Mouse (Mus musculus) limb, embryonic 13.5 days (tissue): ENCODE results near the gene B4gat1. TPM values are rescaled to one million over a fixed set of nuclear protein-coding genes. Genes with fewer than 3 reads are reported as not detected.
A peak's percentile ranks its signal among the peaks of the same experiment; 100 is the strongest.

Source experiments
- ATAC-seq: fragments of 200-750 bp; cut with Nextera tagmentation; 2 replicates; pipeline ENCODE4 v1.8.0; 2017; ENCODE audit warnings: low read depth, moderate number of reproducible peaks, moderate TSS enrichment; ENCODE audit not compliant: low FRiP score
- H3K27ac ChIP-seq: fragments of 300-500 bp; sonication (generic); 2 replicates; pipeline ENCODE4 v1.5.1; 2015; ENCODE audit warnings: inconsistent platforms, mild to moderate bottlenecking, moderate library complexity
- H3K27me3 ChIP-seq: fragments of 300-500 bp; sonication (generic); 2 replicates; pipeline ENCODE4 v1.6.1; 2015; ENCODE audit warnings: mild to moderate bottlenecking, inconsistent platforms
- H3K36me3 ChIP-seq: fragments of 300-500 bp; sonication (generic); 2 replicates; pipeline ENCODE4 v1.6.1; 2015; ENCODE audit warnings: inconsistent platforms, mild to moderate bottlenecking, moderate library complexity
- H3K4me1 ChIP-seq: fragments of 300-500 bp; sonication (generic); 2 replicates; pipeline ENCODE4 v1.6.1; 2015; ENCODE audit warnings: inconsistent platforms
- H3K4me2 ChIP-seq: fragments of 300-500 bp; sonication (generic); replicated peaks from 2 replicates; pipeline ENCODE4 v1.6.1; 2015; ENCODE audit warnings: inconsistent platforms, mild to moderate bottlenecking, moderate library complexity
- H3K4me3 ChIP-seq: fragments of 300-500 bp; sonication (generic); 2 replicates; pipeline ENCODE4 v1.5.1; 2015; ENCODE audit warnings: moderate library complexity, mild to moderate bottlenecking, inconsistent platforms
- H3K9ac ChIP-seq: fragments of 300-500 bp; sonication (generic); 2 replicates; pipeline ENCODE4 v1.6.1; 2015; ENCODE audit warnings: mild to moderate bottlenecking, inconsistent platforms
- H3K9me3 ChIP-seq: fragments of 300-500 bp; sonication (generic); 2 replicates; pipeline ENCODE4 v1.6.1; 2016; ENCODE audit warnings: inconsistent platforms
- WGBS: fragments of 180-500 bp; shearing (Covaris S2); methylation state at CpG from one replicate; pipeline ENCODE4 v1.1.7; 2015; 5-methylcytosine and 5-hydroxymethylcytosine counted together
- polyA plus RNA-seq: library from polyadenylated mRNA; unstranded; fragments of >200 nt; fragmentation: Nextera tagmentation; extraction: Ambion mirVana; gene quantifications from 2 replicates; pipeline ENCODE4 v1.2.1, GENCODE M21; 2015

The B4gat1 gene
- polyA plus RNA-seq, 1 experiment from 2014 or later = 52.1 TPM

DNA sequence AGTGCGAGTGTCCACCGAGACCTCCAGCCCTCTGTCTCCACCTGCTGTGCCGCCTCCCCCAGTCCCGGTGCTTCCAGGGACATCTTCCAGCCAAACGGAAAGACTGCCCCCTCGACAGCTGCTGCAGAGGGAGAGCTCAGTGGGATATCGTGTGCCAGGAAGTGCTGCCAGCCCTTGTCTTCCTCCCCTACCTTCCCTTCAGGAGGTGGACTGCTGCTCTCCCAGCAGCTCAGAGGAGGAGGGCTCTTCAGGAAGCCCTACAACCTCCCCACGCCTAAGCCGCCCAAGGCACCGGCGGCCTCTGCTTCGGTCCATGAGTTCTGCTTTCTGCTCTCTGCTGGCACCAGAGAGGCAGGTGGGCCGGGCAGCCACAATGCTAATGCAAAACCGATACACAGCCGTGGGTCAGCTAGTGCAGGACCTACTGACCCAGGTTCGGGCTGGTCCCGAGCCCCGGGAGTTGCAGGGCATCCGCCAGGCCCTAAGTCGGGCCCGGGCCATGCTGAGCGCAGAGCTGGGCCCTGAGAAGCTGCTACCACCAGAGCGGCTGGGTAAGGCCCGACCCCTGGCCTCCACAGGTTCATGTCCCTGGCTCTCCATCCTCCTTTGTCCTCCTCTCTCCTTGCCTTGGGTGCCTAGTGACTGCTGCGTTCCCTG is 13.7 kb downstream of the B4gat1 start:
- Histone ChIP-seq H3K4me2 (peak overlapping the region; percentile 23; the same call in 1 of the 2 replicates), H3K9ac (no peak overlapping the region), H3K4me1 (peaks cover 31% of the 10 kb centered on the region), H3K27ac (no peak overlapping the region), H3K27me3 (peaks cover 63% of the 10 kb centered on the region), H3K4me3 (no peak overlapping the region), H3K9me3 (no peaks in the 10 kb centered on the region), H3K36me3 (peaks cover 24% of the 10 kb centered on the region)
- ATAC-seq = no peak
- 27% methylated on average over 25 of the region's 25 CpGs for WGBS

DNA sequence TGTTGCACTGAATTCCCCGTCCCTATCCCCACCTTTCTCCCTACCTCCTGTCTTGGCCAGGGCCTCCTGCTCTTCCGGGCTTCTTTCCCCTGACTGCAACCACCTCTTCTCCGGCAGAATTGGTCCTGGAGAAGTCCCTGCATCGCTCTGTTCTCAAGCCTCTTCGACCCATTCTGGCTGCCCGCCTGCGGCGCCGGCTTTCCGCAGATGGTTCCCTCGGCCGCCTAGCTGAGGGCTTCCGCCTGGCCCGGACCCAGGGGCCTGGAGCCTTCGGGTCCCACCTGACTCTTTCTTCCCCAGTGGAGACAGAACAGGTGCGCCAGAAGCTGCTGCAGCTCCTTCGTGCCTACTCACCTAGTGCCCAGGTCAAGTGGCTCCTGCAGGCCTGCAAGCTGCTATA is 14.2 kb downstream of the B4gat1 start:
- no peak overlapping the region for H3K27ac ChIP-seq
- no peak overlapping the region for H3K4me2 ChIP-seq
- no peaks in the 10 kb centered on the region for H3K9me3 ChIP-seq
- ATAC-seq = no peak
- peaks cover 18% of the 10 kb centered on the region for H3K36me3 ChIP-seq
- 56% methylated on average over 17 of the region's 17 CpGs for WGBS
- no peak overlapping the region for H3K9ac ChIP-seq
- peaks cover 32% of the 10 kb centered on the region for H3K4me1 ChIP-seq
- H3K27me3 ChIP-seq = peaks cover 63% of the 10 kb centered on the region
- H3K4me3 ChIP-seq = no peak overlapping the region

DNA sequence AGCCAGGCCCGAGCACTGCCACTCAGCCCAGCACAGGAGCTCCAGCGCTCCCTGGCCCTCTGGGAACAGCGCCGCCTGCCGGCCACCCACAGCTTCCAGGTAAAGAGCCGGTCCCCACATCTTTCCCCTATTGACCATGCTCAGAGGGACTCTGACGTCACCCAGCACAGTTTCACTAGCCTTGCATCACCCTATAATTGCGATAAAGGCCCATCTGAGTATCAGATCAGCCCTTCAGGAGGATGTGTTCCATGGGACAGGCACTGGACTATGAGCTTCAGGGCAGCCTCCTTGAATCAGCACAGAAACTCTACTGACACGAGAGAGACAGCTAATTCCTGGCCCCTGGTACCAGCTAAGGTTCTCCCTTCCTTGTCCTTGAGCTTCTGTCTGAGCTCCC is 15.3 kb downstream of the B4gat1 start:
- H3K4me3 ChIP-seq = no peak overlapping the region
- ATAC-seq = no peak

DNA sequence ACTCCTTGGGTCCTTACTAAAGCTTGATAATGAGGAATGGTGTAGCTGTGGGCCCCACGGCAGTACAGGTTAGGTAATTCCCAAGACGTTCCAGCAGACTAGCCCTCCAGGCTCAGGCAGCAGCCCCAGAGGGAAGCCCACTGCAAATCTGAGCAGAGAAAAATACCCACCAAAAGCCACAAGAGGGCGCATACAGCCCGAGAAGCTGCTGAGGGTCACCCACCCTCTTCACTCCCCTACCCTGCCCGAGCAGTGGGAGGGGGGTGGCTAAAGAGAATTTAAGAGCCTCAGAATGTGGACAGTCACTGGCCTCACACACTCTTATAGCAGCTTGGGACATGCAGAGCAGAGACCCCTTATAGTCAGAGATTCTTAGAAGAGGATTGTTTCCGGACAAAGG is 17.6 kb downstream of the B4gat1 start:
- H3K4me3 ChIP-seq = no peak overlapping the region
- peak overlapping the region; percentile 25; the same call in 1 of the 2 replicates for H3K4me2 ChIP-seq
- no peak overlapping the region for H3K9ac ChIP-seq
- no peak for ATAC-seq
- H3K9me3 ChIP-seq = no peaks in the 10 kb centered on the region
- 8% methylated on average over 6 of the region's 6 CpGs for WGBS
- no peaks in the 10 kb centered on the region for H3K36me3 ChIP-seq
- peaks cover 47% of the 10 kb centered on the region for H3K4me1 ChIP-seq
- H3K27ac ChIP-seq = no peak overlapping the region
- peaks cover 43% of the 10 kb centered on the region for H3K27me3 ChIP-seq

More for the DNA sequence above, 15.3 kb downstream of the B4gat1 start:
- WGBS = 19% methylated on average over 9 of the region's 9 CpGs
- H3K36me3 ChIP-seq = peaks cover 8% of the 10 kb centered on the region
- peaks cover 42% of the 10 kb centered on the region for H3K4me1 ChIP-seq
- peaks cover 63% of the 10 kb centered on the region for H3K27me3 ChIP-seq
- H3K9ac ChIP-seq = no peak overlapping the region
- H3K4me2 ChIP-seq = no peak overlapping the region
- H3K9me3 ChIP-seq = no peaks in the 10 kb centered on the region
- H3K27ac ChIP-seq = no peak overlapping the region

DNA sequence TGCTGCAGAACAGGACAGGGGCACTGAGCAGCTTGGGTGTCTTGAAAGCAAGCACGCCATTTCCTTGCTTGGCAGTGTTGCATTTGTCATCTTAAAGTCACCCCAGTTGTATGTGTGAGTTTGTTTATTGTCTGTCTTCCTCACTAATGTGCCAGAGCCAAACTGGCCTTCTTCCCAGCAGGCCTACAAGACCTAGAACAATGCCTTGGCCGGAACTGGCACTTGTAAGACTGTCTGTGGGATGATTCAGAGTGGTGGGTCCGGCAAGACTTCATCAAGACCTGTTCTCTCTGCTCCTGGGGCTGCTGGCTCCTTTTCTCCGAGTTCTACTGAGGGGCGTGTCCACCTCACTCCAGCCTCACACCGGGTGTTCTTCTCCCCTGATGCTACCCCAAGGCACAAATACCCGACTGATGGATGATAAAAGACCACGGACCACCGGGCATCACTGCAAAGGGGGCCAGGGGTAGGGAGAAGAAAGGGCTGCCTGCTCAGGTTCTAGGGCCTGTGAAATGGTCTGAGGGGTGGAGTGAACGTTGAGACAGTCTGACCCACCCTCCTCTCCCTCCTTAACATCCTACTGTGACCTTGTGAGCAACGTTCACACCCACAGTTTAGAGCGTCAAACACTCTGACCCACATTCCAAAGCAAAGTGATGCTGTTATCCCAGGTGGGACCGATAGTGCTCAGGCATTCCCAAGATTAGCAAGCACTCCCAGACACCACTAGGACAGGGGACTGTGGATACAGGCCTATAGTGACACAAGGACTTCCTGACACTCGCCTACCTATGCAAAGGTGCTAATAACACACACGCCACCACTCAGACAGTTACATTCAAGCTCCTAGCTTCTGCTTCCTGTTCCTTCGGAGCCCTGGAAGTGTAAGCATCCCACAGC is 19.5 kb downstream of the B4gat1 start:
- Histone ChIP-seq H3K9ac (peak overlapping the region; percentile 32; the same call in 1 of the 2 replicates), H3K27me3 (peaks cover 24% of the 10 kb centered on the region), H3K4me3 (no peak overlapping the region), H3K4me2 (no peak overlapping the region), H3K4me1 (peaks cover 43% of the 10 kb centered on the region), H3K9me3 (no peaks in the 10 kb centered on the region), H3K36me3 (no peaks in the 10 kb centered on the region), H3K27ac (no peak overlapping the region; the same call in 1 of the 2 replicates)
- no peak for ATAC-seq
- WGBS = 26% methylated on average over 16 of the region's 16 CpGs

DNA sequence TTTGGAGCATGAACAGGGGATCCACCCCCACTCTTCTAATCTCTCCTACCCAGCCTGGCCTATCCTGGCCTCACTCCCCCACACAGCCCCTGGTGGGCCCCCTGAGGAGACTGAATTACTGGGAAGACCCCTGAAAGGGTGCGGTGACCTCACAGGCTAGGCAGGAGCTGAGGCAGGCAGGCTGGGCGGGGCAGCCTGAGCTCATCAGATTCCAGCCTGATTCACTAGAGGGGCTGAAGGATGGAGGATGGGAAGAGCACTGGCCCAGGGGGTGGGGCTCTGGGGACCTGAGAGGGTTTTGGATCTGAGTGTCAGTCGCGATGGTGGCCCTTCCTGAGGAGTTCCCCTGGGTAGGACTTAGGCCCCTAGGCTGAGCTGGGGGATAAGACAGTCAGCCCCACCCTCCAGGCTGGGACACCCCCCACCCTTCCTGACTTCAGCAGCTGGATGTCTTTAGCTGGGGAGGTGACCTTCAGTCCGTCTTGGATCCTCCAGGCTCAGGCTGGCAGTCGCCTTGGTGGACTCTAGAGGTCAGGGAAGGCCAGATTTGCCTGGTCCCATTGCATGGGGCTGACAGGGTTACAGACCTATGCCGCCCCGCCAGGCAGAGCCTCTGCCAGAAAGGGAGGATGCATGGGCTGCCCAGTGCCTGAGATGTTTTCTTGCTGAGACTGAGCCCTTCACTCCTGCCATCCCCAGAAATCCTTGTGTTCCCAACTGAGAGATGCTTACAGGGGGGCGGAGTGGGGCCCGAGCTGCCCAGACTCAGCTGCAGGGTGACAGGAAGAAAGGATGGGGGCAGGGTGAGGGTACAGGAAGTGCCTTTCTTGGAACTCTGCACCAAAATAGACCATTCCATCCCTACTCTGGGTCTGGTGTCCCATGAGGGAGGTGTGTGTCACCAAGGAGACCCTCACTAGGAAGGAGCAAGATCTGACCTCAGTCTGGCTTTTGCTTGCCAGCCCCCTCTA is 20.5 kb downstream of the B4gat1 start:
- 19% methylated on average over 10 of the region's 10 CpGs for WGBS
- Histone ChIP-seq H3K9ac (peak overlapping the region; percentile 32), H3K4me3 (no peak overlapping the region), H3K9me3 (no peaks in the 10 kb centered on the region), H3K27ac (no peak overlapping the region; the same call in 1 of the 2 replicates), H3K27me3 (peaks cover 15% of the 10 kb centered on the region), H3K4me1 (peaks cover 43% of the 10 kb centered on the region), H3K36me3 (no peaks in the 10 kb centered on the region), H3K4me2 (0 out of 2 replicates have a peak overlapping the region, but pooled peaks have one; percentile 9)
- ATAC-seq = no peak

DNA sequence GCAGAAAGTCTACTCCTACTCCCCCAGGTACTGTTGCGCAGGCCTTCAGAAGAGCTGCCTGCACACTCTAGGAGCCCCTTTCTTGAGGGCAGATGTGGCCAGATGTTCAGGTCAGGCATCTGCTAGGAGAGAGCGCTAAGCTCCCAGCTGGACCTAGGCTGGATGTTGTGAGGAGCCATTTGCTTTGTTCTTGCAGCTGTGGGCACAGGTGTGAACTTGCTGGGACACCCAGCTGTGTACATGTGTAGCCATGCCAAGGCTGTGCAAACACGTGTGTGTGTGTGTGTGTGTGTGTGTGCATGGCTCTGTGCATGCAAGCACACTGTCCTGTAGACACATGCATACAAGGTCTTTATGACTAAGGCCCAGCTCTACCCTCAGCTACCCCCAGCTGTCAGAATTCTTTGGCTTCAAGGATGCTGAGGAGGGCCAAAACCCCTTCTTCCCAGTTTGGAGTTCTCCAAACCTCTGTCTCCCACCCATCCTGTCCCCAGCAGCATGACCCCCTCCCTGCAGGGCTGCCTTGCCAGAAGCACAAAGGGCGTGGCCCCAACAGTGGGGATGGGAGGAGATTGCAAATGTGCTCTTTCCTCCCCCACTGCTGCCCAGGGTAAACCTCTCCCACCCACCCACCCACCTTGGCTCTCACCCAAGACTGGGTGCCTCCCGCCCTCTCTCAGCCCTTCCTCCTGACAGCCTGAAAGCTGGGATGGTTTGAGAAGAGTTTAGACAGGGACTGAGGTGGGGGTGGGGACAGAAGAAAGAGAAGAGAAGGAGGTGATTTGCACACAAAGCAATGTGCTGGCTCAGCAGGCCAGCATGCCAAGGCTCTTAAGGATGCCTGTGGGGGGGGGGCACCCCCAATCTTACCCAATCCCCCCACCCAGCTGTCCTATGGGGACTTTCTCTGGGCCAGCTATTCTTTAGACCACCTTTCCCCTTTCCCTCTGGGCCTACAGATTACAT is 22.0 kb downstream of the B4gat1 start:
- ATAC-seq = peak; percentile 39; the same call in 1 of the 2 replicates

DNA sequence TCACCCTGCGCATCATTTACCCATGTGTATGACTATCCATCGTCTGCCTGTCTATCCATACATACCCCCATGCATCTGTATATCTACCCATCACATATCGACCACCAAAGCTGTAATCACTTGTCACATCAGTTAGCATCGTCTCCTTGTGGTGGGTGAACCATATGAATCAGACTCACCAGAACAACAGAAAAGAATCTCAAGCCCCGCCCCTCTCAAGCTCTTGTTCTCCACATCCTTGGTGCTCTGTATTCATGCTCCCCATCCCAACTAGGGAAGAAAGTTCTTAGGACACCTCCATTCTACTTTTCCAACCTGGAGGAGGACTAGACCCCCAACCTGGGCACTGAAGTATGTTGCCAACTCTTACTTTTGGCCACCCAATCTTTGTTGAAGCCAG is 23.4 kb downstream of the B4gat1 start:
- Histone ChIP-seq H3K4me1 (peaks cover 51% of the 10 kb centered on the region), H3K4me3 (no peak overlapping the region), H3K27me3 (no peaks in the 10 kb centered on the region), H3K27ac (no peak overlapping the region), H3K4me2 (no peak overlapping the region), H3K9me3 (no peaks in the 10 kb centered on the region), H3K9ac (no peak overlapping the region), H3K36me3 (no peaks in the 10 kb centered on the region)
- WGBS = 88% methylated on average over 5 of the region's 5 CpGs
- ATAC-seq = no peak

More for the DNA sequence above, 22.0 kb downstream of the B4gat1 start:
- 26% methylated on average over 5 of the region's 5 CpGs for WGBS
- Histone ChIP-seq H3K36me3 (no peaks in the 10 kb centered on the region), H3K9ac (no peak overlapping the region), H3K4me2 (no peak overlapping the region), H3K4me3 (no peak overlapping the region), H3K4me1 (peaks cover 51% of the 10 kb centered on the region), H3K27ac (peak overlapping the region; percentile 44; the same call in 1 of the 2 replicates), H3K9me3 (no peaks in the 10 kb centered on the region), H3K27me3 (no peaks in the 10 kb centered on the region)

DNA sequence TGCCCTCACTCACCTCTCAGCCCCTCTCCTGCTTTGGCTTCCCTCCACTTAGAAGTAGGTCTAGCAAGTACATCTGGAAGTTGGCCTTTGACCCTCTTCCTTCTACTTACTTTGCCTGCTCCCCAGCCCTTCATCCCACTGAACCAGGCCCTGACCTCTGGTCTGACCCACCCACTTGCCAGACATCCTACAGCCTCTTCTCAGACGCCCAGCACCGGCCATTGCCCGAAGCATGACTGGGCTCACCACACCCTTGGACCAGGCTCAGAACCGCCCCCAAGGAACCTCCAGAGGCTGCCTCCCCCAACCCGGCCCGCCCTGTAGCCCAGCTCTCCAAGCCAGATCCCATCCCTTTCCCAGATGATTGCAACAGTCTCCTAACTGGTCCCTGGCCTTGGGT is 23.8 kb downstream of the B4gat1 start:
- no peak overlapping the region for H3K4me2 ChIP-seq
- no peaks in the 10 kb centered on the region for H3K9me3 ChIP-seq
- H3K27me3 ChIP-seq = no peaks in the 10 kb centered on the region
- 46% methylated on average over 6 of the region's 6 CpGs for WGBS
- ATAC-seq = no peak
- peaks cover 56% of the 10 kb centered on the region for H3K4me1 ChIP-seq
- H3K27ac ChIP-seq = no peak overlapping the region
- H3K9ac ChIP-seq = no peak overlapping the region
- no peaks in the 10 kb centered on the region for H3K36me3 ChIP-seq
- no peak overlapping the region for H3K4me3 ChIP-seq

DNA sequence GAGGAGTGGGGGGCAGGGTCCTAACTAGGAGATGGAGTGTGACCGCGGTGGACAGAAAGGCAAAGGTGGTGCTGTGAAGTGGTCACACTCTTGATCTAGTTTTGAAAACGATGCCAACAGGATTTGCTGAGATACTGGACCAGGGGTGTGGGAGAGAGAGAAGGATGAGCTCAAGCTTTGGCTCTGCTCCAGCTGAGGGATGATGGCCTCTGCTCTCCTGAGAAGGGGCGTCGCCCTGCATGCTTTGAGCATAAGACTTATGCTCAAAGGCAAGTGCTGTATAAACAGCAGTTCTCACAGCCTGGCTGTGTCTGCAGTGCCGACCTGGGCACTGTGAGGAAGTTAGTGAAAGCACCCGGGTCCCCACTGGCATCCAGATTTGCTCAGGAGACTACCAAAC is 26.5 kb downstream of the B4gat1 start:
- H3K27ac ChIP-seq = no peak overlapping the region
- H3K4me3 ChIP-seq = no peak overlapping the region
- H3K9me3 ChIP-seq = no peaks in the 10 kb centered on the region
- H3K9ac ChIP-seq = 0 out of 2 replicates have a peak overlapping the region, but pooled peaks have one; percentile 19
- 72% methylated on average over 7 of the region's 7 CpGs for WGBS
- H3K4me1 ChIP-seq = peaks cover 53% of the 10 kb centered on the region
- H3K4me2 ChIP-seq = no peak overlapping the region
- H3K27me3 ChIP-seq = no peaks in the 10 kb centered on the region; the same call in 1 of the 2 replicates
- H3K36me3 ChIP-seq = no peaks in the 10 kb centered on the region
- no peak for ATAC-seq
